Mouse (Mus musculus) liver, embryonic 14.5 days (tissue): ENCODE results near the gene Akt3. TPM values are rescaled to one million over a fixed set of nuclear protein-coding genes. Genes with fewer than 3 reads are reported as not detected.

Experiments used
- ATAC-seq: fragments of 200-750 bp; cut with Nextera tagmentation; 2 replicates; pipeline ENCODE4 v1.8.0; 2017; ENCODE audit warnings: moderate number of reproducible peaks, mild to moderate bottlenecking, moderate library complexity; ENCODE audit not compliant: insufficient read depth
- DNase-seq, 3 experiments: peaks; one replicate each; pipeline ENCODE4 v3.0.0-alpha.2; 2012 to 2013; ENCODE audit warnings: low read depth in 3 of 3, low spot score in 3 of 3
- H3K27ac ChIP-seq: fragments of 300-500 bp; sonication (generic); 2 replicates; pipeline ENCODE4 v1.5.1; 2014; ENCODE audit warnings: moderate library complexity, mild to moderate bottlenecking, control low read depth, inconsistent platforms
- H3K27me3 ChIP-seq: fragments of 300-500 bp; sonication (generic); 2 replicates; pipeline ENCODE4 v1.6.1; 2014; ENCODE audit warnings: mild to moderate bottlenecking, low read length, moderate library complexity; ENCODE audit not compliant: control insufficient read depth, insufficient read depth
- H3K36me3 ChIP-seq: fragments of 300-500 bp; sonication (generic); replicated peaks from 2 replicates; pipeline ENCODE4 v1.6.1; 2014; ENCODE audit warnings: low read depth; ENCODE audit not compliant: control insufficient read depth, insufficient read depth
- H3K4me1 ChIP-seq, 2 experiments: fragments of 200-500 bp in 1 of 2; fragments of 300-500 bp in 1 of 2; sonication (generic) in 1 of 2; replicated peaks; 2 replicates each; pipeline ENCODE4 v1.6.1; 2012 to 2014; ENCODE audit warnings: antibody characterized with exemption in 1 of 2, inconsistent platforms in 1 of 2, low read length in 1 of 2; ENCODE audit not compliant: control insufficient read depth in 2 of 2, insufficient read depth in 2 of 2
- H3K4me2 ChIP-seq: fragments of 300-500 bp; sonication (generic); 2 replicates; pipeline ENCODE4 v1.6.1; 2014; ENCODE audit warnings: low read depth, mild to moderate bottlenecking, control low read depth, moderate library complexity
- H3K4me3 ChIP-seq, 2 experiments: fragments of 200-500 bp in 1 of 2; fragments of 300-500 bp in 1 of 2; sonication (generic) in 1 of 2; 2 replicates each; pipeline ENCODE4 v1.5.1; 2012 to 2014; ENCODE audit warnings: low read depth in 2 of 2, low read length in 2 of 2, mild to moderate bottlenecking in 2 of 2, control low read depth in 1 of 2, inconsistent platforms in 1 of 2, moderate library complexity in 1 of 2; ENCODE audit not compliant: insufficient read depth in 1 of 2
- H3K9ac ChIP-seq: fragments of 300-500 bp; sonication (generic); replicated peaks from 2 replicates; pipeline ENCODE4 v1.6.1; 2014; ENCODE audit warnings: mild to moderate bottlenecking, control low read depth, moderate library complexity
- H3K9me3 ChIP-seq: fragments of 300-500 bp; sonication (generic); 2 replicates; pipeline ENCODE4 v1.6.1; 2016; ENCODE audit warnings: low read length, mixed read lengths; ENCODE audit not compliant: control insufficient read depth
- CTCF ChIP-seq: IDR thresholded peaks from 2 replicates; pipeline ENCODE4 v1.5.1; 2016; ENCODE audit warnings: antibody characterized with exemption, low read depth, control low read depth
- EP300 ChIP-seq: IDR thresholded peaks from 2 replicates; pipeline ENCODE4 v1.6.1; 2016; ENCODE audit warnings: antibody characterized with exemption, low read depth
- WGBS: fragments of 180-500 bp; shearing (Covaris S2); extraction: QIAGEN DNeasy Blood & Tissue Kit; methylation state at CpG from one replicate; pipeline ENCODE4 v1.1.7; 2014; ENCODE audit not compliant: insufficient replicate concordance; 5-methylcytosine and 5-hydroxymethylcytosine counted together
- polyA plus RNA-seq, 2 experiments: library from polyadenylated mRNA; depleted of rRNA in 1 of 2; stranded (reverse) in 1 of 2; unstranded in 1 of 2; fragments of >200 nt; fragmentation: Nextera tagmentation in 1 of 2; extraction: Ambion mirVana in 1 of 2; gene quantifications; 2 replicates each; pipeline versions ENCODE4 v1.2.1 to v1.2.3; 2012 to 2014

Akt3 gene
- polyA plus RNA-seq, 2 experiments: 0.56 to 1.1 TPM

GRCm38 (mm10) chr1:177277361-177277760 is 19.4 kb upstream of the Akt3 start:
- Histone ChIP-seq H3K36me3 (no peaks in the 10 kb centered on the region), H3K4me1 (no peaks in the 10 kb centered on the region)
- WGBS: 73% methylated on average over 5 of the region's 5 CpGs

GRCm38 (mm10) chr1:177267645-177268044 is 9.6 kb upstream of the Akt3 start:
- no peak for DNase-seq
- no peak overlapping the region for H3K9ac ChIP-seq
- no peak overlapping the region for H3K4me3 ChIP-seq
- no peaks in the 10 kb centered on the region for H3K9me3 ChIP-seq
- H3K4me2 ChIP-seq: no peak overlapping the region
- peak; percentile 75 for ATAC-seq
- H3K4me1 ChIP-seq: peaks cover 2 to 5% of the 10 kb centered on the region in 2 experiments; a peak in 3 of 4 replicates
- no peak overlapping the region for H3K27ac ChIP-seq
- WGBS: 33% methylated on average over 1 of the region's 1 CpGs
- TF ChIP-seq EP300: no peak
- TF ChIP-seq CTCF: no peak
- H3K27me3 ChIP-seq: no peaks in the 10 kb centered on the region
- no peaks in the 10 kb centered on the region for H3K36me3 ChIP-seq

More at GRCm38 (mm10) chr1:177277361-177277760, 19.4 kb upstream of the Akt3 start:
- no peak overlapping the region for H3K9ac ChIP-seq
- ATAC-seq (no peak), DNase-seq (no peak)
- no peak for TF ChIP-seq EP300
- no peak for TF ChIP-seq CTCF
- no peaks in the 10 kb centered on the region for H3K9me3 ChIP-seq
- H3K4me3 ChIP-seq: no peak overlapping the region
- H3K27me3 ChIP-seq: no peaks in the 10 kb centered on the region
- H3K27ac ChIP-seq: no peak overlapping the region
- no peak overlapping the region for H3K4me2 ChIP-seq

- WGBS: 41% methylated on average over 2 of the region's 2 CpGs
- no peak overlapping the region for H3K27ac ChIP-seq
- H3K9me3 ChIP-seq: no peaks in the 10 kb centered on the region
- H3K4me3 ChIP-seq: no peak overlapping the region
- TF ChIP-seq EP300 (no peak), CTCF (no peak)
- DNase-seq (no peak), ATAC-seq (no peak)
- no peaks in the 10 kb centered on the region for H3K36me3 ChIP-seq
- no peak overlapping the region for H3K9ac ChIP-seq
- peaks cover 2 to 8% of the 10 kb centered on the region in 2 experiments; a peak in 3 of 4 replicates for H3K4me1 ChIP-seq
- no peaks in the 10 kb centered on the region for H3K27me3 ChIP-seq
- H3K4me2 ChIP-seq: no peak overlapping the region
Measured at GRCm38 (mm10) chr1:177262926-177263325, 4.9 kb upstream of the Akt3 start.

GRCm38 (mm10) chr1:177260796-177261195 is 2.8 kb upstream of the Akt3 start:
- no peak overlapping the region for H3K9ac ChIP-seq
- no peak overlapping the region for H3K4me3 ChIP-seq
- no peak for TF ChIP-seq CTCF
- no peak for TF ChIP-seq EP300
- H3K4me1 ChIP-seq: peaks cover 0 to 4% of the 10 kb centered on the region in 2 experiments; a peak in 3 of 4 replicates
- no peaks in the 10 kb centered on the region for H3K36me3 ChIP-seq
- ATAC-seq: no peak
- H3K27me3 ChIP-seq: peaks cover 10% of the 10 kb centered on the region
- no peaks in the 10 kb centered on the region for H3K9me3 ChIP-seq
- no peak overlapping the region for H3K4me2 ChIP-seq
- H3K27ac ChIP-seq: no peak overlapping the region
- no peak for DNase-seq
- 44% methylated on average over 4 of the region's 4 CpGs for WGBS

GRCm38 (mm10) chr1:177259038-177259600 is 1.1 kb upstream of the Akt3 start:
- H3K4me1 ChIP-seq: peaks cover 0 to 4% of the 10 kb centered on the region in 2 experiments; a peak in 3 of 4 replicates
- 23% methylated on average over 16 of the region's 16 CpGs for WGBS
- H3K36me3 ChIP-seq: no peaks in the 10 kb centered on the region
- no peak overlapping the region for H3K27ac ChIP-seq
- peaks cover 10% of the 10 kb centered on the region for H3K27me3 ChIP-seq
- no peak for TF ChIP-seq EP300
- TF ChIP-seq CTCF: no peak
- no peak for DNase-seq
- ATAC-seq: no peak
- no peaks in the 10 kb centered on the region for H3K9me3 ChIP-seq
- H3K4me3 ChIP-seq: peak overlapping the region; percentile 56 to 85
- H3K9ac ChIP-seq: peak overlapping the region; percentile 65
- H3K4me2 ChIP-seq: peak overlapping the region; percentile 99
